Mouse (Mus musculus): ENCODE measurements around the gene Yy1.

Yy1 gene

DNA sequence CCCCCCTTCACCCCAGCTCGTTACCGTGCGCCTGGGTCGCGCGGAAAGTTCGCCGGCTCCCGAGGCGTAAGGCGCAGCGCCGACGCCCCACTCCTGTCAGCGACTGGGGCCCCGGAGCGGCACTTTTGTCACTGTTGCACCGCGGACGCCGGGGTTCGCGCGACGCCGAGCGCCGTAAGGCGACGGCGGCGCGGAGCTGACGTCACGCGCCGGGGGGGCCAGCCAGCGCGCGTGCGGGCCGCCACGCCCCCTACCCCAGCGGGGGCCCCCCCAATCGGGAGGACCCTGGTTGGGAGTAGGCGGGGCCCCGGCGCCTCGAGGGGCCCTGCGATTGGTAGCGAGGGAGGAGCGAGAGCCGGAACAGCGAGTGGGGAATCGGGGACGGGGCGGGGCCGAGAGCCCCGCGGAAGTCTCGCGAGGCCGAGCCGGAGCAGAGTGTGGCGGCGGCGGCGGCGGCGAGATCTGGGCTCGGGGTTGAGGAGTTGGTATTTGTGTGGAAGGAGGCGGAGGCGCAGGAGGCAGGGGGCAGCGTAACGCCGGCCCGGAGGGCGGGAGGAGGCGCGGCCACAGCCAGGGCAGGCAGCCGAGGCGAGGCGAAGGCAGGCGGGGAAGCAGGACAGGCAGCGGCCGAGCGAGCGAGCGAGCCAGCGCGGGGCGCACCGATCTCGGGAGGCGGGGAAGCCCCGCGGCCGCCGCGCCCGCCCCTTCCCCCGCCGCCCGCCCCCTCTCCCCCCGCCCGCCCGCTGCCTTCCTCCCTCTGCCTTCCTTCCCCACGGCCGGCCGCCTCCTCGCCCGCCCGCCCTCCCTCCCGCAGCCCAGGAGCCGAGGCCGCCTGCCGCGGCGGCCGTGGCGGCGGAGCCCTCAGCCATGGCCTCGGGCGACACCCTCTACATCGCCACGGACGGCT is at the start of gene Yy1:
Gene Yy1, plus strand, starts transcription at position 428 of the 907 bp plus-strand sequence.
- DNase-seq (ENCODE audit: low spot score in 2 of 2) = peak; percentile 99

DNA sequence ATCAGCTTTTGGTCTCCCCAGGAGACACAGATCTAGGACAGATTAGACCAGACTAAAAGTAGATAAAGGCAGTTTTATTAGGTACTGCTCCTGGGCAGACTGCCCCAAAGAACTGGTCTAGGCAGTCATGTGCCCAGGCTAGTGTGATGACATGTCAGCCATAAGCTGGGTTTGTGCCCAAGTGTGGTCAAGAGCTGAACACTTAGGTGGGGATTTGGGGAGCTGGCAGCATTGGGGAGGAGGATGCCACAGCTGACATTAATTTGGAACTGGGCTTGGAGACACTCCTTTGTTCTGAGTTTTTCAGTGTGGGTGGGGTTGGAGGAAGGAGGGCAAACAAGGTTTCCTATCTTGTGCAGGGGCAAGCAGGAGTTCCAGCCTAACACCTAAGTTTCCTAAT is 46.8 kb upstream of the Yy1 start:
- no peak for DNase-seq (ENCODE audit: low spot score in 2 of 2)

DNA sequence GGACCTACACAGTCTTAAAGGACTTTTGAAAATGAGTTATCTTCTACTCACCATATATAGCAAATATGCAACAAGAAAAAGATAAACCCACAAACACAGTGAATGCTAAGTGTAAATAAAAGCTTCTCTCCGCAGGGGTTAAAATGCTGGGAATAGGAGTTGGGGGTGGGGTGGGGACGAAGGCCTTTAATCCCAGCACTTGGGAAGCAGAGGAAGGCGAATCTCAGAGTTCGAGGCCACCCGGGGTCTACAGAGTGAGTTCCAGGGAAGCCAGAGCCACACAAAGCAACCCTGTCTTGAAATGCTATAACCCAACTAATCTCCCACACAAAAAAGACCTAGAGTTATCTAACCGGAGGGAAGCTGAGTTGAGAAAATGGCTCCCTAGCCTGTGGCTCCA is 43.8 kb upstream of the Yy1 start:
- no peak for DNase-seq (ENCODE audit: low spot score in 2 of 2)

DNA sequence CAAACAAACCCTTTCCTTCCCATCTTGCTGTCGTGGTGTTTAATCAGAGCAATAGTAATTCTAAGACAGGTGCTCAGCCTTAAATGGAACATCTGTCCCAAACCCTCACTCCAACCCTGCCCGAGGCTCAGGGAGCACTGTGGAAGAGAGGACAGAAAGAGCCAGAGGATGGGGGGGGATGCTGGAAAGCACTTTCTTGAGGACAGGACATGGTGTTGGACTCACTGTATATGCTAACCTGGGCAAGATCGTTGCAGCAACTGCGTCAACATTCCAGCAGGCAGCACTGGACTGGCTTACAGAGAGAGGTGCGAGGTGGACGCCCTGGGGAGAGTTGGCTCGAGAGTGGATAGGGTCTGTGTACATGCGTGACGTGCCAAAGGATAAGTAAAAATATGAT is 43.3 kb upstream of the Yy1 start:
- DNase-seq (ENCODE audit: low spot score in 2 of 2) = no peak

DNA sequence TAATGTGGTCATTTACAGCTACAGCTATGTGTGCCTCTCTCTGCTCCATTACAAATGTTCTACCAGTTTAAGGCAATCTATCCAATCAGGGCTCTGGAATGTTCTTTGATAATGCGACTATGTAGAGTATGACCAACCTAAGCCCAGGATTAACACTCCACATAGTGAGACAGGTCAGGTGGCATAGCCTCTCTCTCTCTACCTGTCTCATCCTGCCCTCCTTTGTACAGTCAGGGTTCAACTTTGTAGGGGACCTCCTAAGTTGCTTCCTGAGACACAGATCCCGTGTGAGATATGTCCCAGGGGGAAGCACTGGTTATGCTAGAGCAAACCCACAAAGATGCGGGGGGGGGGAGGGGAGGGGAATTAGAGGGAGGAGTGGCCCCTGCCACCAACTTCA is 42.5 kb upstream of the Yy1 start:
- no peak for DNase-seq (ENCODE audit: low spot score in 2 of 2)

DNA sequence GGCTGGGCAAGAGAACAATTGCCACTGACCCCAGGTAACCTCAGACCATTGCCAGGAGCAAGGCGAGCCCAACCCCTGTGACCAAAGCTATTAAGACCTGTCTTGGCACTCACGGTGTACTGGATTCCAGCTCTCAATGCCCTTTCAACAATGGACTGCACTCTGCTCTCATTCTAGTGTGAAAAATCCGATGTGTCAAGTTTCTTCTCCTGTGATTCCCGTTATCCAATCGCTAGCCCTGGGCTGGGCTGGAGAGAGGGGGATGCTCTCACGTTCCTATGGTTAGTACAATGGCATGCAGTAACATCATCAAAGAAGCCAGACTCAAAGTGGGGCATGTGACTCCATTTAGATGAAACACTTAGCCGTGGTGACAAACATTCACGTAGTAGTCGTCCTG is 41.0 kb upstream of the Yy1 start:
- no peak for DNase-seq (ENCODE audit: low spot score in 2 of 2)

DNA sequence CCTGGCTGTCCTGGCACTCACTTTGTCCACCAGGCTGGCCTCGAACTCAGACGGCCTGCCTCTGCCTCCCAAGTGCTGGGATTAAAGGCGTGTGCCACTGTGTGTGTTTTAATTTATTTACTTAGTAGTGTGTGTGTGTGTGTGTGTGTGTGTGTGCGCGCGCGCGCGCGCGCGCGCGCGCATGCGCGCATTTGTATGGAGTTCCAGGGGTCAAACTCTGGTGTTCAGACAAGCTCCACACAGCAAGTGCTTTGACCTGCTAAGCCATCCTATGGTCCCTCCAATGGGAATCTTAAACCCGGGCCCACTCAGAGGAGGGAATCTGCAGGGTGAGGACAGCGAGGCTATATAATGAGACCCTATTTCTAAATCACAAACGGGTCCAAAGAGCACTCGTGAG is 37.6 kb upstream of the Yy1 start:
- peak in 1 of 2 experiments; percentile 47 for DNase-seq (ENCODE audit: low spot score in 2 of 2)

DNA sequence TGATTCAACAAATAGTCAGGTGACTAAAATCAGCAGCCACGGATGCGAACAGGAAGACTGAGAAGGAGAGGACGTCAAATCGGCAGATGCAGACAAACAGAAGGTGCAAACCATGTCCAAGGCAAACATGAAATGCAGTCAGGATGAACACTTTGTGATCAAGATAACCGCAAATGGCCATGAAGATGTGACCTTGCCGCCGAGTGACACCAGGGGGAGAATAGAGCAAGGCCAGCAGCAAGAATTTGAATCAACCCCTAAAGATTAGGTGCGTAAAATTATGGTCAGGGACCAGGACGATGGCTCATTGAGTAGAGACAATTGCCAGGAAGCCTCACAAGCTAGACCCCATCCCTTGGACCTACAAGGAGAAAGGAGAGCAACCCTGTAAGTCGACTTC is 36.2 kb upstream of the Yy1 start:
- peak in 1 of 2 experiments; percentile 44 for DNase-seq (ENCODE audit: low spot score in 2 of 2)

DNA sequence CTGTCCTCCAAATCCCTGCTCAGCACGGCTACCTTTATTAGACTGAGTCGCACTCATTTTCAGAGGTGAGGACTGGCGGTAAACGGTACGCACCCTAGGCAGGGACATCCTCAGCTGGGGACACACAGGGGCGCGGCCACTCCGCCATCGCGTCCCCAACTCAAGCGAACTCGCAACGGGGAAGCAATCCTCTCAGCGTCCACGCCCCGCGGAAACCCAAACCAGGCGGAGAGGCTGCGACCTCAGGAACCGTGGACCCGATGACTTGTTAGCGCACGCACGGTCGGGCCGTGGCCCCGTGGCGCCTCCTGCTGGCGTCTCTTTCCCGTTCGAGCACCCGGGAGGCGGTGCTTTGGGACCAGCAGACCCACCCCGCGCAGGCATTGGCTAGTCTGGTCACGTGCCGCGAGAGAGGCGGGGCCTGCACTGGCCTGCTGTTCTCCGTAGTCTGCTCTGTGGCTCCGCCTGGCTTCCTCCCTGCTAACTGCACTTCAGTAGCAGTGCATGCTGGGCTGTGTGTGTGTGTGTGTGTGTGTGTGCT is 35.0 kb upstream of the Yy1 start:
- peak; percentile 99 for DNase-seq (ENCODE audit: low spot score in 2 of 2)

DNA sequence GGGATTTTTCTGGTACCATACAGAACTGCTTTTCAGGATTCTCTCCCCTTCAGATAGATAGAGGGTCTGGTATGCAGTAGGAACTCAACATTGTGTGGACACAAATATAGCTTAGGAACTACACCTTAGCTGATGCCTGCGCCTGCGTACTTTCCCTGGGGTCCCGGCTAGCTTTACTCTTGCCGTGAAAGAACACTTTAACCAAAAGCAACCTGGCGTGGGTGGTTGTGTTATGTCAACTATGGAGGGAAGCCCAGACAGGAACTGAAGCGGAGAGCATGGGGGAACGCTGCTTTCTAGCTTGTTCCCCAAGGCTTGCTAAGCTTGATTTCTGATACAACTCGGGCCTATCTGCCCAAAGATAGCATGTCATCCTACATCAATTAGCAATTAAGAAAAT is 34.5 kb upstream of the Yy1 start:
- DNase-seq (ENCODE audit: low spot score in 2 of 2) = no peak

DNA sequence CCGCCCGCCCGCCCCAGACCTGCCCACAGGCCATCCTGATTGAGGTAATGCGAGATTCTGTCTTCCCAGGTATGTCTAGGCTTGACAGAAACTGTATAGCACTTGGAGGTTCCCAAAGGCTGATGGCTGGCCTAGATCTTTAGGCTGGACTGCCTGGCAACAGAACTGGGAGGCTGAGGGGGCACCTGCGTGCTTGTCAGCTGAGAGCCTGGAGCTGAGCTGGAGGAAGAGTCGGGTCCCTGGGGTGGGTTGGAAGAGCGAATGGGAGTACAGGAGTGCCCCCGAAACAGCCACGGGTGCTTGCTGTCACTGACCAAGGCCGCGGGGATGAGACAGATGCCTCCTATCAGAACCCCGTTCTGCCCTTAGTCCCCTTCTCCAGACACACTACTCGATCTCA is 34.1 kb upstream of the Yy1 start:
- no peak for DNase-seq (ENCODE audit: low spot score in 2 of 2)

DNA sequence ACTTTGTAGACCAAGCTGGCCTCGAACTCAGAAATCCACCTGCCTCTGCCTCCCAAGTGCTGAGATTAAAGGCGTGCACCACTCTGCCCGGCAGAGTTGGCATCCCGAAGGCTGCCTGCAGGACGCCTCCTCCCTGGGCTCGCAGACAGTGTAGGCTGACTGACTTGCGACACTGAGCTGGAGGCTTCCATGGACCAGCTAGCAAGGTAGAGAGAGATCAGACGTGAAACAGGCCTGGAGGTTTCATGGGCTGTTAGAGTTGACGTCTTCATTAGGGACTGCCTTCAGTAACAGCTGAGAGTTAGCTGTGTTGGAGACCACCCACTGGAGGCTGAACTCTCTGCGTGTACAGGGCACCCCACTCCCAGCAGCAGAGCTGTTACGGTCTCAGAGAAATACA is 33.5 kb upstream of the Yy1 start:
- DNase-seq (ENCODE audit: low spot score in 2 of 2) = no peak

DNA sequence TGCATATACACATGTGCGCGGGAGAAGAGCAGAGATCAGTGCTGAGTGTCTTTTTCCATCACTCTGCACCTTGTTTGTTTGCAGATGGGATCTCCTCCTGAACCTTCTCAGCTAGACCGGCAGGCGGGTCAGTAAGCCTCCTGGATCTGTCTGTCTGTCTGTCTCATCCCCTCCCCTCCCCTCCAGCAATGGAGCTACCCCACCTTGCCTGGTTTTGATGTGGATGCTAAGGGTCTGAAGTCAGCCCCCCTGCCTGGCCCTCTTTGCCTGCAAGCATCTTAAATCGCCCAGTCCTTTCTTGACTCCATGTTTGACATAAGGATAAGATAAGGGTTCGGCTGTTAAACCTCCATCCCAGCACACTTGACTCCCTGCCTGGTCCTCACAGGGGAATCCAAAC is 32.8 kb upstream of the Yy1 start:
- DNase-seq (ENCODE audit: low spot score in 2 of 2) = no peak

DNA sequence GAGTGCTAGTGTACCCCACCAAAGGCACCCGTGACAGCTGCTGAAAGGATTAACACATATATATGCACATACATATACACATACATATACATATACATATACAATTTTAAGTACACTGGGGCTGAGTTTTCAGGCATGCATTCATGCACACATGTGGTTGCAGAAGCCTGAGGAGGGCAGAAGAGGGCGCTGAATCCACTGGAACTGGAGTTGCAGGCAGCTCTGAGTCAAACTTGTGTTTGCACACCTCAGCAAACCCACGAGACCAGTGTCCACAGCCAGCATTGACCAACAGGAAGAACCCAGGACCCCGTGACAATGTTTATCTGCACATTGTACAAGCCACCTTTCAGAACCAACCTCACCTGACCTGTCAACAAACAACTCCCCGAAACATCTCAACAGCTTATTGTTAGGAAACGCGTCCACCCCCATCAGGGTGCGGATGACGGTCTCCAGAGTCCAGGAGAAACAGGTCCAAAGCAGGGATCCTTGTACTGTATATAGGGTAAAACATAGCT is 32.2 kb upstream of the Yy1 start:
- peak; percentile 59 to 80 for DNase-seq (ENCODE audit: low spot score in 2 of 2)

DNA sequence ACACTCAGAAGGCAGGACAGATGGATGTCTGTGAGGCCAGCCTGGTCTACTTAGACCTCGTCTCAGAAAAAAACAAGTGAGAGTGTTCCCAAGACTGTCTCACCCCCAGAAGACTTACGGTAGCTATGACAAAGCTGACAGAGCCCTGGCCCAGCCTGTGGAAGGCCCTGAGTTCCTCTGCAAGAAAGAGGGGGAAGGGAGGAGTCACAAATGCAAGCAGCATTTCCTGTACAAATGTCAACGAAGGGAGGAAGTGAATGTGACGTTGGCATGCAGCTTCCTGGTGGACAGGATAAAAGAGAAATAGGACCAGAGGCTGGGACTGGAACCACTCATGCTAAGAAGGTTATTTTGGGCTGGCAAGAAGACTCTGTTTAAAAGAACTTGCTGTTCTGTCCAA is 31.6 kb upstream of the Yy1 start:
- DNase-seq (ENCODE audit: low spot score in 2 of 2) = peak; percentile 45 to 74

DNA sequence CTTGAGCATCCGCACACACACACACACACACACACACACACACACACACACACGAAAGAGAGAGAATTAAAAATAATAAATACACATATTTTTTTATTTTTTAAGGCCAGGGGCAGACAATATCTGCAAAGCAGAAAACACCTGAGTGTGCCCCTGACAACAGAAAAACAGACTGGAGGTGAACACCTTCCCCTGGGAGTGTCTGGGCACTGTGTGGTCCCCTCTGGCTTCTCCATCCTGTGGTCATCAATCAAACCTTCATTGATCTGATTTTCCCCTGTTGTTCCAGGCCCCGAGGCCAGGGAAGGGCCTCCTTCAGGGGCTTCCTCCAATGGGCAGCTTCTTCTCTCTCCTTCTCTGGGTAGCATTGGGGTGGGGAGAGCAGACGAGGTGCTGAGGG is 31.1 kb upstream of the Yy1 start:
- DNase-seq (ENCODE audit: low spot score in 2 of 2) = no peak

DNA sequence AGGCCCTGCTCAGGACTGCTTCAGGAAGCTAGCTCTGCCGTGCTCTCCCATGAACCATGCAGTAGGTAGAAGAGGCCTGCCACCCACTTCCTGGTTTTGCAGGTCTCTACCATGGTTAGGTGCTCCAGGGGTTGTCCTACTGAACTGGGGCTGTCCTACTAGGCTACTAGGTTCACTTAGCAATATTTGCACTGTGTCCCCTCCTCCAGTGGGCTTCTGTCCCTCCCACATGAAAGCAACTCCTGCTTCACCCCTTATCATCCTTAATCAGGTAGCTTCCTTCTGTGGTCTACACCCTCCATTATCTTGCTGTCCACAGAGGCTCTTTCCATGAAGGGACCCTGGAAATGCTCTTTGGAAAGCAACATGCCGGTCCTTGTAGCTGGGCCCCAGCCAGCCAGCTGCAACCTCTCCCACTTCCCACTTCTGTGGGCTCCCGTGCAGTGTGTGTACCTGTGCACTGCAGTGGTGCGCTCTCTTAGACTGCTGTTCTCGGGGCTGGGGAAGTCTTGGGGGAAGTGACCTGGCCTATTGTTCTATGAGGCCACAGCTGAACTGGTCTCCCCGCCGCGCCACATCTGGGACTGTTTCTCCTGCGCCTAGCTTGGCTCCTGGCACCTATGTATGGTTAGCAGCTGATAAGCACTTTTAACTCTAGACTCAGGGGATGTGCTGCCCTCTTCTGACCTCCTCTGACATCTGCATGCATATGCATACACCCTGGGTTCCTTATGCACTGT is 29.5 kb upstream of the Yy1 start:
- peak; percentile 78 to 87 for DNase-seq (ENCODE audit: low spot score in 2 of 2)

DNA sequence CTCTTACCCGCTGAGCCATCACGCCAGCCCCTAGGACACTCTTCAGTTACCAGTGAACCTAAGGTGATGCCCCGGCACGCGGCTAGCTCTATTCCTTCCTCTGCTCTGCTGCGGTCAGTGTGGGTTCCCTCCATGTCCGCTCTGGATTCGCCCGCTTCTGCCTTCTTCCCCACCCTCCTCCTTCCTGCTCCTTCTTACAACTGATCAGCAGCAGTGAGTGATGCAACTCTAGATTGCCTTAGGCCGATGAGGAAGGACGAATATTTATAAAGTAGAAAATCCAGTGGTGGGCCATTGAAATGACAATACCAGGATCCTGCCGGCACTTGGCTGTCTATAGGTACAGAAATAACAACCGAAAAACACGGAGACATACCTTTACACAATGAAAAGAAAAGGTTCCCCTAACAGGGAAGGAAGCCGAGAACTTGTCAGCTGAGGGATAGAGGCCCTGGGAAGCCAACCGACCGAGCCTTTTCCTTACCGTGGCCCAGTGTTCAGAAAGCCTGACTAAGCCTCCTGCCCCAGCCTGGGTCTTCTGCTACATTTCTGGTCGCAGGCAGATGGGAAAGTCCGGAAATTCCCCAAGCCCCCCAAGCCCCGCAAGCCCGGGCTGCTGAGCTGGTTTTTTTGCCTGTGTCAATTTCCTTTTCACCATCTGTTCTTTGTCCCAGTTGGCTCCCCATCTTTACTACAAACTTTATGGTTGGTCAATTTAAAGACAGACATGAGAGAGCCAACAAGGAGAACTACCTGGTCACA is 27.7 kb upstream of the Yy1 start:
- DNase-seq (ENCODE audit: low spot score in 2 of 2) = peak; percentile 39 to 79

DNA sequence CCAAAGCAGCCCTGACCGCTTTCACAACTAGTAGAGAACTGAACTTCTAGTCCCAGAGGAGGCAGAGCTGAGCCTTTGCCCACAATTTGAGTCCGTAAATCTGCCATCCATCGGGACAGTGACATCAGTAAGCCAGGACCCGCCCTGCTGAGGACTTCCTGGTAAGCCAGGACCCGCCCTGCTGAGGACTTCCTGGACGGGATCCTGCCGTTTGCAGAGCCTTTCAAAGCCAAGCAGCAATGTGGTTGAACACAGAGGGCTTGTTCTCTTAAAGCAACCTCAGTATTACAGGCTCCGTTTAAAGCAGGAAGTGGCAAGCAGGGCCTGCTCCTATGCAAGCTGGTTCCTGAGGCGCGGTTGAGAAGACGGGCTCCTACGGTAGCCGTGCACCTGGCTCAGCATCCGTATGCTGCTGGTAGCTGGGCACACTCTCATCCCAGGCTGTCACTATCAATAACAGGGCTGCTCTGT is 27.0 kb upstream of the Yy1 start:
- DNase-seq (ENCODE audit: low spot score in 2 of 2) = peak; percentile 77 to 89

DNA sequence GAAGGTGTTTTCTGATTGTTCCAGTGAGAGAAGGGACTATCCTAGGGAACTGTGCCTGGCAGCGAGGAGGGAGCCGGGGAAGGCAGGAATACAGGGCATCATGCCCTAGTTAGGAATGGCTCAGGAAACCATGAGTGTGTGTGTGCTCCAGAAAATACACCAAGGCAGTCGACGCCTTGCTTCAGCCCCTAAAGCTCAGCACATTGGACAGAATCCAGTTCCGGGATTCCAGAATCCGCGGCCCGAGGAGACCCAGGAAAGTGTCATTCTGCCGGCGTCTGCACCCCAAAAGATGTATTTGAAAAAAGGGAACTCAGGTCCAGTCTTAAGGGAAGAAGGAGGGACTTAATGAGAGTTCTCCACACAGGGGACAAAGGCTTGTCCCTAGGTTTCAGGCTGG is 26.5 kb upstream of the Yy1 start:
- peak in 1 of 2 experiments; percentile 73 for DNase-seq (ENCODE audit: low spot score in 2 of 2)

DNA sequence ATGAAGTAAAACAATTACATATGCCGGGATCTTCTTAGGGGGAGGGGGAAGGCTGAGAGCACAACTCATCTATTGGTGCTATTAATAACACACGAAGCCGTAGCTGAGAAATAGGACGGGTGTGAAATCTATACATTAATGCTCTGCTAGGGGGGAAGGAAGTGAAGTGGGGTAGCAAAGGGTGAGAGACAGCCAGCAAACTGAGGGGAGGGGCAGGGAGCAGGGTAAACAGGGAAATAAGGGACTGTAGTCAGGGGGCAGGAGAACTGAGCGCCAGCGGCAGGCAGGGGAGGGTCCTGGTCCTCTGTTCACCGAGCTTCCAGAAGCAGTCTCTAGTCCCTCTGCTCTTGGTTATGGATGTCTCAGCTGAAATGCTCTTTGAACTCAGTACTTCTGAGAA is 25.9 kb upstream of the Yy1 start:
- DNase-seq (ENCODE audit: low spot score in 2 of 2) = no peak
